Mouse (Mus musculus) kidney, embryonic 14.5 days (tissue): ENCODE measurements around the gene Blcap. TPM values are rescaled to one million over a fixed set of nuclear protein-coding genes. Genes with fewer than 3 reads are reported as not detected.

Experiments
- ATAC-seq: fragments of 200-750 bp; cut with Nextera tagmentation; 2 replicates; pipeline ENCODE4 v1.8.0; 2017; ENCODE audit warnings: moderate number of reproducible peaks, mild to moderate bottlenecking, moderate TSS enrichment, moderate library complexity; ENCODE audit not compliant: low FRiP score, low TSS enrichment
- H3K27ac ChIP-seq: fragments of 300-500 bp; sonication (generic); 2 replicates; pipeline ENCODE4 v1.5.1; 2014; ENCODE audit warnings: low read depth, mild to moderate bottlenecking, low read length, moderate library complexity, mixed read lengths
- H3K27me3 ChIP-seq: fragments of 300-500 bp; sonication (generic); 2 replicates; pipeline ENCODE4 v1.6.1; 2014; ENCODE audit warnings: mild to moderate bottlenecking, low read length; ENCODE audit not compliant: control insufficient read depth, insufficient read depth
- H3K36me3 ChIP-seq: fragments of 300-500 bp; sonication (generic); 2 replicates; pipeline ENCODE4 v1.6.1; 2014; ENCODE audit warnings: low read length, mixed read lengths; ENCODE audit not compliant: control insufficient read depth, insufficient read depth
- H3K4me1 ChIP-seq: fragments of 300-500 bp; sonication (generic); 2 replicates; pipeline ENCODE4 v1.6.1; 2014; ENCODE audit warnings: low read length, mixed read lengths; ENCODE audit not compliant: control insufficient read depth, insufficient read depth
- H3K4me2 ChIP-seq: fragments of 300-500 bp; sonication (generic); replicated peaks from 2 replicates; pipeline ENCODE4 v1.6.1; 2014; ENCODE audit warnings: low read depth, mild to moderate bottlenecking, low read length
- H3K4me3 ChIP-seq: fragments of 300-500 bp; sonication (generic); 2 replicates; pipeline ENCODE4 v1.5.1; 2014; ENCODE audit warnings: mild to moderate bottlenecking, low read length
- H3K9ac ChIP-seq: fragments of 300-500 bp; sonication (generic); 2 replicates; pipeline ENCODE4 v1.6.1; 2014; ENCODE audit warnings: low read depth, mild to moderate bottlenecking, low read length, moderate library complexity
- H3K9me3 ChIP-seq: fragments of 300-500 bp; sonication (generic); 2 replicates; pipeline ENCODE4 v1.6.1; 2016; ENCODE audit warnings: low read length; ENCODE audit not compliant: control insufficient read depth
- WGBS: fragments of 180-500 bp; shearing (Covaris S2); extraction: QIAGEN DNeasy Blood & Tissue Kit; methylation state at CpG from one replicate; pipeline ENCODE4 v1.1.7; 2014; 5-methylcytosine and 5-hydroxymethylcytosine counted together
- polyA plus RNA-seq: library from polyadenylated mRNA; unstranded; fragments of >200 nt; fragmentation: Nextera tagmentation; extraction: Ambion mirVana; gene quantifications from 2 replicates; pipeline ENCODE4 v1.2.1, GENCODE M21; 2014

Blcap gene
- polyA plus RNA-seq, result 48.7 and 49.5 TPM in 2 replicates

GRCm38 (mm10) chr2:157571224-157571832 lies at the start of gene Blcap:
Gene Blcap, minus strand, starts transcription at chr2:157571274.
- Histone ChIP-seq H3K4me3 (no peak within 1 kb of the TSS), H3K9ac (no peak within 1 kb of the TSS), H3K4me1 (peaks cover 7% of the 10 kb centered on the region; the same call in 1 of the 2 replicates), H3K9me3 (no peaks in the 10 kb centered on the region), H3K36me3 (no peaks in the 10 kb centered on the region), H3K27me3 (no peaks in the 10 kb centered on the region), H3K4me2 (no peak within 1 kb of the TSS), H3K27ac (no peak within 1 kb of the TSS)
- ATAC-seq, result peak; percentile 30; the same call in 1 of the 2 replicates
- 7% methylated on average over 6 of the region's 6 CpGs for WGBS

DNA sequence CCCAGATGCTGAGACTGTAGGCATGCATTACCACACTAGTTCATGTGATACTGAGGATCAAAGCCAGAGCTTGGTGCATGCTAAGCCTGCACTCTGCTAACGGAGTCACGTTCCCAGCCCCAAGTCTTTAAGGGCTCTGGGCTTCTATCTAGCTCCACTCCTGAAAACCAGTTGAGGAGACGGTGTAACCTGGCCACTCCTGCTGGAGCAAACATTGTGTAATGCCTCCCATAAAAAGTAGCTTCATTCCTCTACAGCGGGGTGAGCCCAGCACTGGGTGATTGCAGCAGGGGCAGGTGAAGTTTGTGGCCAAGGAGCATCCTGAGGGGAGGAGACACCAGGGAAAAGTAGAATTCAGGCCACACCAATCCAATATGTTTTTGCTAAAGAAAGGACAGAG lies 47.3 kb upstream of the Blcap start:
- Histone ChIP-seq H3K4me3 (no peak overlapping the region), H3K27ac (no peak overlapping the region), H3K27me3 (no peaks in the 10 kb centered on the region), H3K36me3 (no peaks in the 10 kb centered on the region), H3K4me2 (no peak overlapping the region), H3K9me3 (no peaks in the 10 kb centered on the region), H3K4me1 (no peaks in the 10 kb centered on the region), H3K9ac (no peak overlapping the region)
- WGBS, result 80% methylated on average over 4 of the region's 4 CpGs
- ATAC-seq, result no peak

DNA sequence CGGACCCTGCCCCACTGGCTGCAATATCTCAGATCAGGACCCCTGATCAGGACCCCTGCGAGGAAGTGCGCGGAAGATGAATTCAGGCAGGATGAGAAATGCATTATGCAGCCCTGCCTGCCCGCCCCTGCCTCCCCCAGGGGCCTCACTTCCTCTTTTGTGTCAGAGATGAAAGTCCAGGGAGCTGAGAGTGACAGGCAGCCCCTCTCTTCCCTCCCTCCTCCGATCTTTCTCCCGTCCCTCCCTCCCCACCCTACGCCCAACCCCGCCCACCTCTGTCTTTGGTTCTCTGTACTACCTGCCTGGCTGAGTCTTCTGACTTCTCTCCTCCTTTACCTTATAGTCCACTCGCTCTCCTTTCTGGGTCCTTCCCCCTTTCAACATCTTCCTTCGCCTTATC lies 42.9 kb upstream of the Blcap start:
- Histone ChIP-seq H3K27me3 (no peaks in the 10 kb centered on the region), H3K9me3 (no peaks in the 10 kb centered on the region), H3K9ac (no peak overlapping the region), H3K27ac (no peak overlapping the region), H3K4me1 (no peaks in the 10 kb centered on the region), H3K4me2 (no peak overlapping the region), H3K36me3 (no peaks in the 10 kb centered on the region), H3K4me3 (no peak overlapping the region)
- ATAC-seq, result no peak
- 13% methylated on average over 10 of the region's 11 CpGs for WGBS

GRCm38 (mm10) chr2:157611735-157612134 lies 40.7 kb upstream of the Blcap start:
- Histone ChIP-seq H3K27me3 (no peaks in the 10 kb centered on the region), H3K36me3 (no peaks in the 10 kb centered on the region), H3K4me1 (no peaks in the 10 kb centered on the region), H3K4me3 (no peak overlapping the region), H3K9ac (no peak overlapping the region), H3K9me3 (no peaks in the 10 kb centered on the region), H3K4me2 (no peak overlapping the region), H3K27ac (no peak overlapping the region)
- no peak for ATAC-seq
- 89% methylated on average over 3 of the region's 3 CpGs for WGBS

- Histone ChIP-seq H3K9me3 (no peaks in the 10 kb centered on the region), H3K4me3 (no peak overlapping the region), H3K27ac (peak overlapping the region; percentile 67), H3K4me2 (no peak overlapping the region), H3K36me3 (no peaks in the 10 kb centered on the region), H3K4me1 (no peaks in the 10 kb centered on the region), H3K27me3 (no peaks in the 10 kb centered on the region; the same call in 1 of the 2 replicates), H3K9ac (no peak overlapping the region)
- ATAC-seq, result peak; percentile 73
- 33% methylated on average over 9 of the region's 9 CpGs for WGBS
These were observed 36.6 kb upstream of the Blcap start for GRCm38 (mm10) chr2:157607542-157608236.

DNA sequence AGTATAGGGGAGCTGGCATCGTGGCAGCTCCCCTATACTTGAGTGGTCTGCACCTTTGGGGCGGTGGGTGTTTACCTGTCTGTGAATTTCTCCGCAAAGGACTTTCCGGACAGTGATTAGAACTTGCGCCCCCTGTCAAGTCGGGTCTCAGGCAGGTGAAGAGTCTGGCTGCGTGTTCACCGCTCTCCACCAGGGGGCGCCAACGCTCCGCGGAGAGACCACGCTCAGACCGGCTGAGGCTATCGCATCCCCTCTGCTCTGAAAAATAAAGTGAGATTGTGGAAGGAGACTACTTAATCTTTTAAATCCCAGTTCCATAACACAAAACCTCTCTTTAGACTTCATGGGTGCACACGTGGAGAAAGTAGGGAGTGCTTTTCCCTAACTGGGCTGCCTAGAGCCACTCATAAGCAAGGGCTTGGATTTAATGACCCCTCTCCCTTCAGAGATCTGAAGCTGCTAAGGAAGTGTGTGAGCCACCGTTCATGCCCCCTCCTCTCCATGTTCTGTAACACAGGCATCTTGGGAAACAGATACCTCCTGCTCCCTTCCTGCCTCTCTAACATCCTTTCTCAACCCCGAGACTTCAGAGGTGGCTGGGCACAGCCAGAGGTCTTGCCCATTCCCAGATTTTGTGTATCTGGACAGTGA lies 34.1 kb upstream of the Blcap start:
- no peaks in the 10 kb centered on the region for H3K9me3 ChIP-seq
- WGBS, result 5% methylated on average over 18 of the region's 18 CpGs
- H3K27ac ChIP-seq, result no peak overlapping the region
- no peak overlapping the region for H3K4me3 ChIP-seq
- H3K4me2 ChIP-seq, result no peak overlapping the region
- no peaks in the 10 kb centered on the region; the same call in 1 of the 2 replicates for H3K27me3 ChIP-seq
- H3K4me1 ChIP-seq, result no peaks in the 10 kb centered on the region
- ATAC-seq, result 0 out of 2 replicates have a peak, but pooled peaks have one; percentile 21
- H3K9ac ChIP-seq, result no peak overlapping the region
- H3K36me3 ChIP-seq, result no peaks in the 10 kb centered on the region

DNA sequence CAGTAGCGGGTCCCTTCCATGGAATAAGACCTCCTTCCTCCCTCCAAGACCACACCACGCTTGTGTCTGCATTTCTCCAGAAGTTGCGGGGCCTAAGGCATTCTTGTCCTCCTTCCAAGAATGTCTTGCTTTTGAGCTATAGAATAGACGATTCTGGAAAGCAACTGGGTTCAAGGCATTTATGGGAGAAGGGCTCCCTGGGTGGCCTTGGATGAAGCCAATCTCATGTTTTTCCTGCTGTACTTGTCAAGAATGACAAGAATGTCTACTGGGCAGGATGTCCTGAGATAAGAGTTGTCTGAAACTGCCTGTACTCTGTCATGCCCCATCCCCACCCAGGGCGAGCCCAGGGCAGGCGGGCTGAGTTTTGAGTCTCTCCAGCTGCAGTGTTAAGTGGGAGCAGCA lies 30.4 kb upstream of the Blcap start:
- Histone ChIP-seq H3K27ac (no peak overlapping the region), H3K4me1 (no peaks in the 10 kb centered on the region), H3K27me3 (no peaks in the 10 kb centered on the region; the same call in 1 of the 2 replicates), H3K4me3 (no peak overlapping the region), H3K9me3 (no peaks in the 10 kb centered on the region), H3K9ac (no peak overlapping the region), H3K4me2 (no peak overlapping the region), H3K36me3 (no peaks in the 10 kb centered on the region)
- peak; percentile 43; the same call in 1 of the 2 replicates for ATAC-seq
- WGBS, result 69% methylated on average over 6 of the region's 6 CpGs

DNA sequence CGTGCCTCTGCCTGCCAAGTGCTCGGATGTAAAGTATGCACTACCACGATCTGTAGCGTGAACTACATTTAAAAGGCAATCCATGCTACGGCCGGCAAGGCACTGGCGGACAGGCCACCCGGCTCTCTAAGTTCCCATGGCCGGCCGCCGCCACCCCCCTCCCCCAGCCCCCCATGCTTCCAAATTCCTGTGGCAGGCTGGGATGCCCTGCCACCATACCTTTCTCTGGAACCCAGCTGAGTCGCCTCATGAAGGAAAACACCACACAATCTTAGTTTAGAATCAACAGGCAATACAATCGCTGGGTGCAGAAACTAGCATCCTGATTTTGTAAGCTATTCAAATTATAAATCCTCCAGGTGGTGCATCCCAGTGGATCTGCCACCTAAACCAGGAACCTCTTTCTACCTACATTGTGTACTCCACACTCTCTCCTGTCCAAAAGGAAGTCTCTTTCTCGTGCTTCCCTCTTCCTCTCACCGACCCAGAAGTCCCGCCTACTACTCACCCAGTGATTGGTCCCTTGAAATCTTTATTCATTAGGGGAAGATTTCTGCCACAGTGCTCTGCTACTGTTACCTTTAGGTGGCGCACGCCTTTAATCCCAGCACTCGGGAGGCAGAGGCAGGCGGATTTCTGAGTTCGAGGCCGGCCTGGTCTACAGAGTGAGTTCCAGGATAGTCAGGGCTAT lies 25.9 kb upstream of the Blcap start:
- H3K4me2 ChIP-seq, result no peak overlapping the region; the same call in 1 of the 2 replicates
- no peak overlapping the region for H3K27ac ChIP-seq
- no peaks in the 10 kb centered on the region for H3K27me3 ChIP-seq
- H3K4me1 ChIP-seq, result no peaks in the 10 kb centered on the region
- 75% methylated on average over 22 of the region's 22 CpGs for WGBS
- peak overlapping the region; percentile 3; the same call in 1 of the 2 replicates for H3K4me3 ChIP-seq
- no peak overlapping the region for H3K9ac ChIP-seq
- H3K36me3 ChIP-seq, result no peaks in the 10 kb centered on the region
- no peak for ATAC-seq
- H3K9me3 ChIP-seq, result no peaks in the 10 kb centered on the region
